In the genomic region with DNA sequence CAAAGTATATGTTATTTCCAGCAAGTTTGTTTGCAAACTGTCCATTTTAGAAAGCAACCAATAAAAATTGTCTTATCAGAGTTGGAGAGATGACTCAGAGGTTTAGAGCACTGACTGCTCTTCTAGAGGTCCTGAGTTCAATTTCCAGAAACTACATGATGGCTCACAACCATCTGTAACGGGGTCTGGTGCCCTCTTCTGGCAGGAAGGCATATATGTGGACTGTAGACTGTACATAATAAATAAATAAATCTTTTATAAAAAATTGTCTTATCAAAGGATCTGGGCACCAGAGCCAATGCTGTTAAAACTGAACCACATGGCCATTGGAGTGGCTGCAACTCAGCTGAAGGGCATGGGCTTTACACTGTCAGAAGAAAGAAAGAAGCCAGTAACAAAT, we compare ENCODE assay signal across 10 mouse cellular contexts. TPM values are rescaled to one million over a fixed set of nuclear protein-coding genes. Genes with fewer than 3 reads are reported as not detected.
DNase-seq lines count a peak whose midpoint lies in the region; ATAC-seq and TF ChIP-seq lines count a peak whose summit lies in the region.
"Had no signal": no experiment of that assay in that cellular context is flagged by ENCODE, and none has a peak within 500 bp of the region (broad histone marks: within the 10 kb centered on the region; RNA-seq: fewer than 3 reads in every experiment).

No protein-coding gene starts in this region.

- H3K9ac ChIP-seq in hindbrain, embryonic 16.5 days (ENCODE audit: low read depth, low read length): no peak overlapping the region
- H3K9ac ChIP-seq: limb, embryonic 12.5 days; neural tube, embryonic 12.5 days had no signal

- DNase-seq in adrenal gland, adult 2 months: peak; percentile 22
- DNase-seq in adrenal gland, adult 18-20 months (ENCODE audit: low spot score in 2 of 2): no peak
- no peak for DNase-seq in left cerebral cortex, adult 2 months (ENCODE audit: extremely low spot score in 1 of 2, low spot score in 2 of 2)
- DNase-seq in left cerebral cortex, adult 11 months (ENCODE audit: low spot score): no peak
- DNase-seq in mesoderm, embryonic 11.5 days (ENCODE audit: low read depth, low spot score): peak; percentile 13

- no peak for TF ChIP-seq POLR2A in bone marrow, adult 2 months (IDR thresholded peaks at IDR 0.05; ENCODE audit: borderline replicate concordance, control insufficient read depth, low read depth, low read length)

- intact Hi-C loops in left cerebral cortex, adult 2 months (cut with DNase I): no loop called here

- no peak for ATAC-seq in cerebellum, adult (ENCODE audit: insufficient number of reproducible peaks, low FRiP score, low TSS enrichment)
- no peak for ATAC-seq in hindbrain, embryonic 16.5 days

- H3K4me2 ChIP-seq in hindbrain, embryonic 16.5 days (ENCODE audit: low read length): no peak overlapping the region
- H3K4me2 ChIP-seq: limb, embryonic 12.5 days; neural tube, embryonic 12.5 days had no signal

- H3K27ac ChIP-seq in left cerebral cortex, adult 2 months: no peak overlapping the region
- no peak overlapping the region for H3K27ac ChIP-seq in bone marrow, adult 2 months (ENCODE audit: control insufficient read depth, insufficient read depth, low read depth, low read length, poor library complexity)
- no peak overlapping the region for H3K27ac ChIP-seq in hindbrain, embryonic 16.5 days (ENCODE audit: low read depth, low read length)
- H3K27ac ChIP-seq: limb, embryonic 12.5 days; neural tube, embryonic 12.5 days had no signal

- no peaks in the 10 kb centered on the region for H3K27me3 ChIP-seq in hindbrain, embryonic 16.5 days (replicated peaks; ENCODE audit: control insufficient read depth, insufficient read depth, low read length)
- H3K27me3 ChIP-seq: limb, embryonic 12.5 days; neural tube, embryonic 12.5 days had no signal

- no peaks in the 10 kb centered on the region for H3K9me3 ChIP-seq in hindbrain, embryonic 16.5 days (ENCODE audit: control insufficient read depth, low read length)
- H3K9me3 ChIP-seq: limb, embryonic 12.5 days; neural tube, embryonic 12.5 days had no signal

- 67% methylated on average over 1 of the region's 1 CpGs for WGBS in bone marrow, adult 2 months
- whole genome bisulfite sequencing in hindbrain, embryonic 16.5 days: 71% methylated on average over 1 of the region's 1 CpGs

- peak; percentile 55 for TF ChIP-seq CTCF in left cerebral cortex, adult 2 months (IDR thresholded peaks at IDR 0.05)
- 0 out of 2 replicates have a peak, but pooled peaks have one; percentile 9 for TF ChIP-seq CTCF in bone marrow, adult 2 months (IDR thresholded peaks at IDR 0.05; ENCODE audit: control insufficient read depth, insufficient read depth, low read length)

- H3K36me3 ChIP-seq in hindbrain, embryonic 16.5 days (ENCODE audit: control insufficient read depth, insufficient read depth, low read length): peaks cover 35% of the 10 kb centered on the region

- H3K4me1 ChIP-seq in bone marrow, adult 2 months (ENCODE audit: control insufficient read depth, insufficient read depth, low read length): no peaks in the 10 kb centered on the region; the same call in 1 of the 2 replicates
- H3K4me1 ChIP-seq in hindbrain, embryonic 16.5 days (ENCODE audit: control insufficient read depth, insufficient read depth, low read depth, low read length): no peaks in the 10 kb centered on the region
- H3K4me1 ChIP-seq: limb, embryonic 12.5 days; neural tube, embryonic 12.5 days had no signal

- H3K4me3 ChIP-seq in left cerebral cortex, adult 2 months: no peak overlapping the region
- H3K4me3 ChIP-seq in bone marrow, adult 2 months (replicated peaks; ENCODE audit: control insufficient read depth, low read depth, low read length): no peak overlapping the region
- H3K4me3 ChIP-seq in hindbrain, embryonic 16.5 days (ENCODE audit: low read length): no peak overlapping the region
- H3K4me3 ChIP-seq: limb, embryonic 12.5 days; neural tube, embryonic 12.5 days had no signal

RNA-seq across cellular contexts. Expression of gene Cdadc1, which starts 7.1 kb away (rescaled TPM):
- total RNA-seq in adrenal gland, adult 2 months (2021): 10 to 100 TPM; 55.9 to 68.2 TPM
- 2.2 and 3.7 TPM in 2 replicates for polyA plus RNA-seq in adrenal gland, adult 2 months (2012; rRNA removed)
- 10 to 100 TPM; 64.6 to 76.2 TPM for total RNA-seq in adrenal gland, adult 18-20 months (2021)
- 10 to 100 TPM; 67.2 to 69.9 TPM for total RNA-seq in left cerebral cortex, adult 2 months (2021)
- polyA plus RNA-seq in bone marrow, adult 2 months (2011; ENCODE audit: insufficient read depth, insufficient read length, low replicate concordance, missing spikeins): 11.1 and 24.1 TPM in 2 replicates
- polyA plus RNA-seq in hindbrain, embryonic 16.5 days (2015; fragmentation: Nextera tagmentation; extraction: Ambion mirVana): 26.3 and 32.3 TPM in 2 replicates

RNA-seq across cellular contexts. Expression of gene Shisa2, which starts 34.5 kb away (rescaled TPM):
- total RNA-seq in adrenal gland, adult 2 months (2021): 1 to 10 TPM in 1 of 2 experiments, under 1 TPM in 1; 0.72 to 1.3 TPM
- 3.4 and 3.9 TPM in 2 replicates for polyA plus RNA-seq in adrenal gland, adult 2 months (2012; rRNA removed)
- total RNA-seq in adrenal gland, adult 18-20 months (2021): 1 to 10 TPM in 1 of 2 experiments, under 1 TPM in 1; 0.74 to 1.2 TPM
- 1 to 10 TPM; 3.2 to 3.7 TPM for total RNA-seq in left cerebral cortex, adult 2 months (2021)
- not detected in 2 replicates for polyA plus RNA-seq in bone marrow, adult 2 months (2011; ENCODE audit: insufficient read depth, insufficient read length, low replicate concordance, missing spikeins)
- 3.0 and 4.9 TPM in 2 replicates for polyA plus RNA-seq in hindbrain, embryonic 16.5 days (2015; fragmentation: Nextera tagmentation; extraction: Ambion mirVana)

Comparison
In these comparisons a context has a peak if more than half of its experiments do, and no peak if none do; other contexts are left out.
1. DNase-seq: peak in adrenal gland, adult 2 months (single experiment) and mesoderm, embryonic 11.5 days (single experiment); none in adrenal gland, adult 18-20 months (0 of 2), left cerebral cortex, adult 2 months (0 of 2) and left cerebral cortex, adult 11 months (single experiment).